Mouse (Mus musculus): Measurements from ENCODE around the gene Sfxn2.
A peak's percentile ranks its signal among the peaks of the same experiment; 100 is the strongest.

Gene Sfxn2

GRCm38 (mm10) chr19:46631637-46632036 is 58.5 kb downstream of the Sfxn2 start:
- no peak for DNase-seq

DNA sequence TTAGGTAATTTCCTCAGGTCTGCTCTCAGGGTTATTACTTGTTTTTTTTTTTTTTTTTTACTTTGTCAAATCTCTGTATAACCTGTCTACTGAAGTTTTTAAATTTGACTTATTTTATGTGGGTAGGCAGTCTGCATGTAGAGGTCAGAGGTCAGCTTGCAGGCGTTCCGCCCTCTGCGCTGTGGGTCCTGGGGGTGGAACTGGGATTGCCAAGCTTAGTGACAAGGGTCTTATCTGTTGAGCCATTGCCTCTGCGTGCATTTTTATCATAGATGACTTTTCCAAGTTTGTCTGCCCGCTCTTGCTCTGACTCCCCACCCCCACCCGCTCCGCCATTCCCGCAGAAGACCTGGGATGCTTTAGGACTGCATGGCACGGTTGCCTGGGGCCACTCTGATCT is 62.6 kb downstream of the Sfxn2 start:
- no peak for DNase-seq

DNA sequence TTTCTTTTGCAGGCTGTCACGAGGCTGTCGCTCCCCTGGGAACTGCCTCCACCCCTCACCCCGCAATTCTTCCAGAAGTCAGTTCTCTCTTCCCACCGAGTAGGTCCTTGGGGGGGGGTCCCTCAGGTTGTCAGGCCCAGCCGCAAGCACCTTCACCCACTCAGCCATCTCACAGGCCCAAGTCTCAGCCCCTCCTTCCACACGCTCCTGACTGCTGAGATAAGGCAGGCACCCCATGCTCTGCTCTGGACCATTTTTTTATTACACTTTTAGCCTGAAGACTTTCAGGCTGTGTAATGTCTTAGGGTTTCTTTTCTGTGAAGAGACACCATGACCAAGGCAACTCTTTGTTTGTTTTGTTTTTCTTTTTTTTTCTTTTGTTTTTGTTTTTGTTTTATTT is 64.4 kb downstream of the Sfxn2 start:
- DNase-seq = no peak

GRCm38 (mm10) chr19:46639053-46639452 is 65.9 kb downstream of the Sfxn2 start:
- no peak for DNase-seq

GRCm38 (mm10) chr19:46639496-46639895 is 66.3 kb downstream of the Sfxn2 start:
- DNase-seq = peak in 1 of 2 experiments; percentile 28

DNA sequence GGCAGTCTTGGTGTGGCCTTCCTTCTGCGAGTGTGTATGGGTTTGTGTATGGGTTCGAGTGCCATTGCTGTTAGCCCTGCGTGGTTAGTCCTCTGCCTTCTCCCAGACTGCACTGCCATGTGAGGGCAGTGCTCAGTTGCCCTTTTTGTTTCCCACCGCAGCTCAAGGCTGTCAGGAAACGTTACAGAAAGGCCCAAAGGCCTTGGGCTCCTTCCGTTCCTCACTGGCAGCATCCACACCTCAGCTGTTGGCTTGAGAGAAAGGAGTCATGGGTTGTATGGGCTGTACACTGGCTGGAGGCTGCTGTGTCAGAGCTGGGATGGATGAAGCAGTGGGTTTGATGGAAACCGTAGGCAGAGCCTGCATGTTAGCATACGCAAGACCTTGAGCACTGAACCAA is 67.6 kb downstream of the Sfxn2 start:
- no peak for DNase-seq

DNA sequence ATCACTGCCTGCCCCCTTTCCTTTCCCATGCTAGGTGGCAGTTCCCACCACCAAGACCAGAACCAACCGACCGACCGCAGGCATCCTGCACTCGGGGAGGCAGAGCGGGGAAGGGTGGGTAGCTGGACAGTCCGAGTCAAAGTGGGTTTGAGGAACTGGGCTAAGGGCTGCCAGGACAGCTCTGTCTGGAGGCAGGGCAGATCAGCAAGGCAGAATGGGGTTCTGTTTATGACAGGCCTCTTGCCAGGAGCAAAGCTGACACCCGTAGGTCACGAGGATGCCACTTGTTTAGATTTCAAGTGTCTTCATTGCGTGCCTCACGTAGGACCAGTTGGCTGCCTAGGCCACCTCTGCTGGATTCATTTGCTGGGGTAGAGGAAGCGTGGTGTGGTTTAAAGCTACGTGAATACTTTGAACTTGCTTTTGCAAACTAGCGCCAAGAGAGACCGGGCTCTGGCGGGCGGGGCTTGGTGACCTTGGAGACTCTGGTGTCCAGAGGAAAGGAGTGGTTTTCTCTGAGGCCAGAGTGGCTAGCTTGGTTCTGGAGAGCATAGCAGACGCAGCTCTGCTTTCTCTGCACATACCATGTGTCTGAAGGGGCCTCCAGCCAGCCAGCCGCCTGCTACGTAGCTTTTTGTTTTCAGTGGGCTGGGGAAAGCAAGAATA is 68.4 kb downstream of the Sfxn2 start:
- peak; percentile 90 to 94 for DNase-seq

- DNase-seq = peak in 1 of 2 experiments; percentile 30
These were observed 69.1 kb downstream of the Sfxn2 start for GRCm38 (mm10) chr19:46642136-46642753.

- no peak for DNase-seq
These were observed 70.1 kb downstream of the Sfxn2 start for GRCm38 (mm10) chr19:46643236-46643635.

DNA sequence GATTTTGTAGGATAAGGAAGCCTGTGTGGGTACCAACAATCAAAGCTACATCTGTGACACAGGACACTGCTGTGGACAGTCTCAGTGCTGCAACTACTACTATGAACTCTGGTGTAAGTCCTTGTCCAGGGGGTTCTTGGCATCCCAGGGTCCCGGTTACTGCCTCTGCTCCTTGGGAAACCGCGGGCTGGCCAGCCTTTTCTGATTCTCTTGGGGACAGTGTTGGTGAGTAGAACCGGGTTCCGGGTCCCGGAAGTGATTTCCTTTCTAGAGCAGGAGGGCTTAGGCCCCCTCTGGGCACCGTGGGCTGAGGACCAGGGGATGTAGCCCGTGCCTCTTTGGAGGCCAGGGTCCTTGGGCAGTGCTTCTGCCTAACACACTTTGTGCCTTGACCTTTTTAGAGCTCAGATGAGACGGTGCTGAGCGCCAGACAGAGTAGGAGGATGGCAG is 71.2 kb downstream of the Sfxn2 start:
- DNase-seq = peak in 1 of 2 experiments; percentile 28

DNA sequence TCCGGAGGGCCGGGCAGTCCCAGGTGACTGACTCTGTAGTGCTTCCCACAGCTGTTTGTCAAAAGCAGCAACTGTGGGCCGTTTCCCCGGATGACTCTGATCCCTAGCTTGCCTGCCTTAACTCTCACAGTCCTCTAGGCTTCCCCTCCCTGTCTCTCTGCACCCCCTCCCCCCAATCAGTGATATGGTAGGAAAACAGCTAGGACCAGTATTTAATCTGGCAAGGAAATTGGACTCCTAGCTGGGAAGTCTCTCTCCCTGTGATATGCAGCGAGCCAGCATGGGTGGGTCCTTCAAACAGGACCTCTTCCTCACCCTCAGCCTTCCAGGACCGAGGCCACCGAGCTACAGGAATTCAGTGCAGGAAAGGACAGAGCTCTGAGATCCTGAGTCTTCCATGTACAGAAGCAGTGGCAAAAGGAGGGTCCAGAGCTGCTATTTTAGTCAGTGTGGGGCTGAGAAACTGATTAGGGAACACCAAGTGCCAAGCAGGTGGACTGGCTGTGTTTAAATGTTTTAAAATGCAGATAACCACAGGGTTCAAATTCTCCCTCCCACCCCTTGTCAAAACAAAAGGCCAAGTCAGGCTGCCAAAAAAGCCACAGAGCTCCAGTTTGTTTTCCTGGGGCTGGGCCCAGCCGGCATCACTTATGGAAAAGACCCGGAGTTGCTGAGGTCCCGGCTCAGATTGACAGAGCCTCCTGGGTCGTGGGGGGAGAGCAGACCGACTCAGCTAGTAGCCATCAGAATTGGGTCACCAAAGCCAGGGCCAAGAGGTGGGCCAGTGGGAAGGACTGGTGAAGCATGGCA is 71.8 kb downstream of the Sfxn2 start:
- DNase-seq = peak; percentile 68 to 85

DNA sequence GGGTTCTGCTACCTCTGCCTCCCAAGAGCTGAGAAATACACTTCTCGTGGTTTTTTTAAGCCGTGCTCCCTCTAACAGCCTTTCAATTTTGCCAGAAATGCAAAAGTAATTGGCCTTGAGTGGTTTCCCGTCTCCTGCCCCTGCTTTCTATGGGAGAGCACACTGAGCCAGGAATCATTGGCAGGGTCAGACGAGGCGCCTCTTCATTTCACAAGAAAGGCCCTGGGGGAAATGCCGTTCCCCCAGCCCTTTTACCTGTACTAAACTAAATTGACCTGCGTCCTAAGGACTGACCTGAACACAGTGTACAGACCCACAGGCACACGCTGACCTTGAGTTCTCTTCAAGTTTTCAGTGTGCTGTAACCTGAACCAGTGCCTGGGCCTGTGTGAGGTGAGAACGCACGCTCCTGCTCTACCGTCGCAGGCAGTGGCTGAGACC is 72.9 kb downstream of the Sfxn2 start:
- peak; percentile 58 to 89 for DNase-seq

DNA sequence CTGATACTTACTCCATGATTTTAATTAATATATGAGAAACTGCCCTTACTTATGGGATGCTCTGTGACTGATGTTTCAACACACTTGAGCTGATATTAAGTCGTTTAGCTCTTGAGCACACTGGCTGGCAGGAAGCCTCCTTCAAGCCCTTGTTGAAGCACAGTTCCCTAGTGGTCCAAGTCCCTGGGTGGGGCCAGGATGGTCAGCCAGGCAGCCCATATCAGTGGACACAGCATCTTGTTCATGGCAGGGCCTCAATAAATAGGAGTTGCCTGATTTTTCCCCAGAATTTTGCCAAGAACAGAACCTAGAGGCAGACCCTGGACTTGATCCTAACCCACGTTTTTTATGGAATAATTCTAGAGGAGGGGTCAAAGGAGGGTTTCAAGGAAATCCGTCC is 74.1 kb downstream of the Sfxn2 start:
- peak in 1 of 2 experiments; percentile 42 for DNase-seq
